Mouse (Mus musculus): ENCODE data around the gene Col23a1. TPM values are rescaled to one million over a fixed set of nuclear protein-coding genes. Genes with fewer than 3 reads are reported as not detected.
A peak's percentile ranks its signal among the peaks of the same experiment; 100 is the strongest.

Gene Col23a1
- polyA plus RNA-seq, 1 experiment: 0.76 TPM

DNA sequence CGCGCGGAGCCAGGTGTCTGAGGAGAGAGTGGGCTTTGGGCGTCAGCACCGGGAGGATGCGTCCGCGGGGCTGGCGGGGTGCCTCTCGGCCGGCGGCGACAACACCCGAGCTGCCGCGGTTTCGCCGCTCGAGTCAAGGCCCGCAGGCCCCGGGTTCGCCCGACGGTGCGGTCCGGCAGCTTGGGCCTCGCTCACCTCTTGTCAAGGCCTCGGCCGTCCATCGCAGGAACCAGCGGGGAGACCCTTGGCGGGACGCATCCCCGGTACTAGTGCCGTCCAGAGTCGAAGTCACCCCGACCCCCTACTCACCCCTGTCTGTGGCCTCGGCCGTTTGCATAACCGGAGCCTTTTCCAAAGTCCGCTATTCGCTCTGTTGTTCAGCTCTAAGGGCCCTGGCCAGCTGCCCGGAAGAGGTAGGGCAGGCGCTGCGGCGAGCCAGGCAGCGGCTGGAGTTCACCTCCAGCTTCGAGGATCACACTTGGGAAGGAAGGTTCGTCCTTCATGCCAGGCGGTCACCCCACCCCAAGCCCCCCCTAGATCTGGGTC, 26.4 kb upstream of the Col23a1 start:
- H3K4me3 ChIP-seq (ENCODE audit: low read depth, low read length): peak overlapping the region; percentile 79
- H3K9me3 ChIP-seq (replicated peaks; ENCODE audit: control insufficient read depth, insufficient read depth, low read length, poor library complexity, severe bottlenecking): no peaks in the 10 kb centered on the region
- H3K36me3 ChIP-seq (ENCODE audit: control insufficient read depth, insufficient read depth, low read length, poor library complexity, severe bottlenecking): peaks cover 9% of the 10 kb centered on the region; the same call in 1 of the 2 replicates
- H3K27ac ChIP-seq (ENCODE audit: insufficient read depth, low read length): no peak overlapping the region
- no peak for TF ChIP-seq EP300 (IDR thresholded peaks at IDR 0.05; ENCODE audit: insufficient read depth, low read depth, low read length)
- no peak for TF ChIP-seq CTCF (IDR thresholded peaks at IDR 0.05; ENCODE audit: low read depth, low read length)
- TF ChIP-seq POLR2A (IDR thresholded peaks at IDR 0.05; ENCODE audit: insufficient read depth, low read length): no peak
- H3K27me3 ChIP-seq (ENCODE audit: control insufficient read depth, insufficient read depth, low read length, poor library complexity, severe bottlenecking): no peaks in the 10 kb centered on the region
- H3K4me1 ChIP-seq (ENCODE audit: control insufficient read depth, insufficient read depth, low read length): no peaks in the 10 kb centered on the region
- peak overlapping the region; percentile 78 for H3K9ac ChIP-seq (ENCODE audit: low read depth, poor library complexity, severe bottlenecking)

GRCm38 (mm10) chr11:51264352-51264751, 25.4 kb upstream of the Col23a1 start:
- Histone ChIP-seq H3K36me3 (ENCODE audit: control insufficient read depth, insufficient read depth, low read length, poor library complexity, severe bottlenecking) (peaks cover 9% of the 10 kb centered on the region; the same call in 1 of the 2 replicates), H3K4me1 (ENCODE audit: control insufficient read depth, insufficient read depth, low read length) (no peaks in the 10 kb centered on the region), H3K9me3 (replicated peaks; ENCODE audit: control insufficient read depth, insufficient read depth, low read length, poor library complexity, severe bottlenecking) (no peaks in the 10 kb centered on the region), H3K4me3 (ENCODE audit: low read depth, low read length) (peak overlapping the region; percentile 48), H3K27me3 (ENCODE audit: control insufficient read depth, insufficient read depth, low read length, poor library complexity, severe bottlenecking) (no peaks in the 10 kb centered on the region), H3K27ac (ENCODE audit: insufficient read depth, low read length) (peak overlapping the region; percentile 26; the same call in 1 of the 2 replicates), H3K9ac (ENCODE audit: low read depth, poor library complexity, severe bottlenecking) (peak overlapping the region; percentile 30)
- no peak for TF ChIP-seq POLR2A (IDR thresholded peaks at IDR 0.05; ENCODE audit: insufficient read depth, low read length)
- TF ChIP-seq EP300 (IDR thresholded peaks at IDR 0.05; ENCODE audit: insufficient read depth, low read depth, low read length): no peak
- TF ChIP-seq CTCF (IDR thresholded peaks at IDR 0.05; ENCODE audit: low read depth, low read length): no peak

- H3K4me3 ChIP-seq (ENCODE audit: low read depth, low read length): no peak overlapping the region
- 0 out of 2 replicates have a peak overlapping the region, but pooled peaks have one; percentile 30 for H3K9ac ChIP-seq (ENCODE audit: low read depth, poor library complexity, severe bottlenecking)
- peaks cover 12% of the 10 kb centered on the region for H3K36me3 ChIP-seq (ENCODE audit: control insufficient read depth, insufficient read depth, low read length, poor library complexity, severe bottlenecking)
- no peaks in the 10 kb centered on the region for H3K9me3 ChIP-seq (replicated peaks; ENCODE audit: control insufficient read depth, insufficient read depth, low read length, poor library complexity, severe bottlenecking)
- no peak overlapping the region for H3K27ac ChIP-seq (ENCODE audit: insufficient read depth, low read length)
- TF ChIP-seq CTCF (IDR thresholded peaks at IDR 0.05; ENCODE audit: low read depth, low read length) (peak; percentile 20), EP300 (IDR thresholded peaks at IDR 0.05; ENCODE audit: insufficient read depth, low read depth, low read length) (no peak)
- no peaks in the 10 kb centered on the region for H3K27me3 ChIP-seq (ENCODE audit: control insufficient read depth, insufficient read depth, low read length, poor library complexity, severe bottlenecking)
- H3K4me1 ChIP-seq (ENCODE audit: control insufficient read depth, insufficient read depth, low read length): no peaks in the 10 kb centered on the region
Measured at GRCm38 (mm10) chr11:51265326-51265725, 24.4 kb upstream of the Col23a1 start.

DNA sequence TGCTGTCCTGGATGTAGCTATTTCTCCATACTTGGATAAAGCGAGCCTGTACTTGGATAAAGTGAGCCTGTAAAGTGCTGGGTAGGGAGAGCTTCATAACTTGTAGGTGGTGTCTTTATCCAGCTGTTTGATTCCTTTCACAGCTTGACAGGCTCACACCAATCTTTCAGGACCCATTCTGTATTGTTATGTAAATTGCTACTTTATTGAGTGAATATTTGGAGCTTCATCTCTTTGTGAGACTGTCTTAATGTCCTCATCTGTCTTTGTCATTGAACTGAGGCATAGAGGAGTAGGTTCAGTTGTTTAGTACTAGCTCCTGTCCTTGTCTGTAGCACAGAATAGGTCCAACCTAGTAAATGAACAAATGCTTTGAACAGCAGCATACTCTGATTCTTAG, 15.3 kb upstream of the Col23a1 start:
- Histone ChIP-seq H3K27ac (ENCODE audit: insufficient read depth, low read length) (no peak overlapping the region), H3K36me3 (ENCODE audit: control insufficient read depth, insufficient read depth, low read length, poor library complexity, severe bottlenecking) (peaks cover 60% of the 10 kb centered on the region), H3K27me3 (ENCODE audit: control insufficient read depth, insufficient read depth, low read length, poor library complexity, severe bottlenecking) (no peaks in the 10 kb centered on the region)

DNA sequence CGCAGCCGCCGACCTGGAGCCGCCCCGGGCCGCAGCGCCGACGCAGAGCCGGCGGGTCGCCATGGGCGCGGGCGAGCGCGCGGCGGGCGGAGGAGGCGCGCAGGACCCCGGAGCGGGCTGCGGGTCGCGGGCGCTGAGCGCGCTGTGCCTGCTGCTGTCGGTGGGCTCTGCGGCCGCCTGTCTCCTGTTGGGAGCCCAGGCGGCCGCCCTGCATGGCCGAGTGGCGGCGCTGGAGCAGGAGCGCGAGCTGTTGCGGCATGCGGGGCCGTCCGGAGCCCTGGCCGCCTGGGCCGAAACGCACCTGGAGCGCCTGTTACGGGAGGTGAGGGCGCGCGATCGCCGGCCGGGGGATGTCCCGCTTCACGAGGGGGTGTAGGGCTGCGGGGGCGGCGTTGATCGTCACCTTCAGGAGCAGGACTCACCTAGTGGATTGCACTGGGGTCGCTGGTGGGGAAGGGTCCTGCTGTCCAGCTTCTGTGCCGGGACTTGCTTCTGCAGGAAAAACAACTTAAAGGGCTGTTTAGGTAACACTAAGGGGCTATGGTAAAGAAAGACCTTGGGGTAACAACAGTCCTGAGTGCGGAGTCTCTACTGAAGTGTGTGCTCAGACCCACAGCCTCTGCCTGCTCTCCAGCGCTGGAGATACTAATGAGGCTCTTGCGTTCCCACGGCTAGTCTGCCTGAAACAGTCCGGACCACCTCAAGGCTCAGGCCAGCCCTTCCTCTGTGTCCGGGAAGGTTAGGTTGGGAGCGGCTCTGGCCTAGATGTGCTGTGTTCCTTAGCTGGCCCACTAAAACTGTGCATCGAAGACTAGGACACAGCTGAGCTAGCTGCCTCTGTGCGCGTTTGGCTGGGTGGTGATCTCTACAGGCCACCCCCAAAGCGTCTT, 591 bp downstream of the Col23a1 start:
- TF ChIP-seq CTCF (IDR thresholded peaks at IDR 0.05; ENCODE audit: low read depth, low read length) (no peak), POLR2A (IDR thresholded peaks at IDR 0.05; ENCODE audit: insufficient read depth, low read length) (no peak), EP300 (IDR thresholded peaks at IDR 0.05; ENCODE audit: insufficient read depth, low read depth, low read length) (no peak)
- H3K27me3 ChIP-seq (ENCODE audit: control insufficient read depth, insufficient read depth, low read length, poor library complexity, severe bottlenecking): peaks cover 4% of the 10 kb centered on the region; the same call in 1 of the 2 replicates
- H3K9me3 ChIP-seq (replicated peaks; ENCODE audit: control insufficient read depth, insufficient read depth, low read length, poor library complexity, severe bottlenecking): no peaks in the 10 kb centered on the region; the same call in 1 of the 2 replicates
- H3K4me1 ChIP-seq (ENCODE audit: control insufficient read depth, insufficient read depth, low read length): no peaks in the 10 kb centered on the region
- peak overlapping the region; percentile 51 for H3K9ac ChIP-seq (ENCODE audit: low read depth, poor library complexity, severe bottlenecking)
- no peaks in the 10 kb centered on the region for H3K36me3 ChIP-seq (ENCODE audit: control insufficient read depth, insufficient read depth, low read length, poor library complexity, severe bottlenecking)
- H3K4me3 ChIP-seq (ENCODE audit: low read depth, low read length): peak overlapping the region; percentile 91
- H3K27ac ChIP-seq (ENCODE audit: insufficient read depth, low read length): no peak overlapping the region

More for the DNA sequence above, 15.3 kb upstream of the Col23a1 start:
- no peaks in the 10 kb centered on the region for H3K9me3 ChIP-seq (replicated peaks; ENCODE audit: control insufficient read depth, insufficient read depth, low read length, poor library complexity, severe bottlenecking)
- H3K4me1 ChIP-seq (ENCODE audit: control insufficient read depth, insufficient read depth, low read length): no peaks in the 10 kb centered on the region
- no peak overlapping the region for H3K9ac ChIP-seq (ENCODE audit: low read depth, poor library complexity, severe bottlenecking)
- TF ChIP-seq POLR2A (IDR thresholded peaks at IDR 0.05; ENCODE audit: insufficient read depth, low read length) (no peak), EP300 (IDR thresholded peaks at IDR 0.05; ENCODE audit: insufficient read depth, low read depth, low read length) (no peak), CTCF (IDR thresholded peaks at IDR 0.05; ENCODE audit: low read depth, low read length) (no peak)
- H3K4me3 ChIP-seq (ENCODE audit: low read depth, low read length): no peak overlapping the region
